Mouse (Mus musculus) stomach, postnatal 0 days (tissue): ENCODE data around the gene Tcf7l1. TPM values are rescaled to one million over a fixed set of nuclear protein-coding genes. Genes with fewer than 3 reads are reported as not detected.

Experiments used
- ATAC-seq: fragments of 200-750 bp; cut with Nextera tagmentation; 2 replicates; pipeline ENCODE4 v1.8.0; 2017; ENCODE audit not compliant: low FRiP score, low TSS enrichment
- DNase-seq: peaks from one replicate; pipeline ENCODE4 v3.0.0-alpha.2; 2016; ENCODE audit warnings: low spot score
- H3K27ac ChIP-seq: fragments of 300-500 bp; sonication (generic); replicated peaks from 2 replicates; pipeline ENCODE4 v1.5.1; 2014; ENCODE audit warnings: mild to moderate bottlenecking, control low read depth
- H3K27me3 ChIP-seq: fragments of 300-500 bp; sonication (generic); 2 replicates; pipeline ENCODE4 v1.6.1; 2014; ENCODE audit warnings: low read length; ENCODE audit not compliant: control insufficient read depth, insufficient read depth
- H3K36me3 ChIP-seq: fragments of 300-500 bp; sonication (generic); 2 replicates; pipeline ENCODE4 v1.6.1; 2014; ENCODE audit warnings: low read length, mixed read lengths; ENCODE audit not compliant: control insufficient read depth, insufficient read depth
- H3K4me1 ChIP-seq: fragments of 300-500 bp; sonication (generic); replicated peaks from 2 replicates; pipeline ENCODE4 v1.6.1; 2014; ENCODE audit warnings: antibody characterized with exemption; ENCODE audit not compliant: control insufficient read depth, insufficient read depth
- H3K4me2 ChIP-seq: fragments of 300-500 bp; sonication (generic); replicated peaks from 2 replicates; pipeline ENCODE4 v1.6.1; 2014; ENCODE audit warnings: low read depth, mild to moderate bottlenecking, control low read depth, moderate library complexity
- H3K4me3 ChIP-seq: fragments of 300-500 bp; sonication (generic); 2 replicates; pipeline ENCODE4 v1.5.1; 2014; ENCODE audit warnings: low read depth, low read length, control low read depth
- H3K9ac ChIP-seq: fragments of 300-500 bp; sonication (generic); 2 replicates; pipeline ENCODE4 v1.6.1; 2014; ENCODE audit warnings: mild to moderate bottlenecking, low read length, control low read depth, mixed read lengths
- H3K9me3 ChIP-seq: fragments of 300-500 bp; sonication (generic); 2 replicates; pipeline ENCODE4 v1.6.1; 2016; ENCODE audit warnings: low read length; ENCODE audit not compliant: control insufficient read depth
- CTCF ChIP-seq: IDR thresholded peaks from 2 replicates; pipeline ENCODE4 v1.5.1; 2016; ENCODE audit warnings: antibody characterized with exemption, low read depth, mild to moderate bottlenecking, moderate library complexity
- EP300 ChIP-seq: optimal IDR thresholded peaks from 2 replicates; pipeline ENCODE3; 2016; ENCODE audit warnings: antibody characterized with exemption
- WGBS: fragments of 180-500 bp; shearing (Covaris S2); extraction: QIAGEN DNeasy Blood & Tissue Kit; methylation state at CpG from one replicate; pipeline ENCODE4 v1.1.7; 2014; 5-methylcytosine and 5-hydroxymethylcytosine counted together
- polyA plus RNA-seq: library from polyadenylated mRNA; unstranded; fragments of >200 nt; fragmentation: Nextera tagmentation; extraction: Ambion mirVana; gene quantifications from 2 replicates; pipeline ENCODE4 v1.2.1, GENCODE M21; 2015

Tcf7l1 gene
- polyA plus RNA-seq, 1 experiment from 2014 or later = 11.1 TPM

GRCm38 (mm10) chr6:72655309-72656052 is 133.6 kb downstream of the Tcf7l1 start:
- TF ChIP-seq EP300 (peak; percentile 91), CTCF (no peak)
- DNase-seq = peak; percentile 59

GRCm38 (mm10) chr6:72654355-72654754 is 134.7 kb downstream of the Tcf7l1 start:
- ATAC-seq = no peak
- H3K9ac ChIP-seq = no peak overlapping the region
- WGBS = 88% methylated on average over 6 of the region's 6 CpGs
- TF ChIP-seq CTCF = no peak
- TF ChIP-seq EP300 = no peak
- no peaks in the 10 kb centered on the region for H3K36me3 ChIP-seq
- no peak overlapping the region for H3K4me2 ChIP-seq
- no peak overlapping the region for H3K4me3 ChIP-seq
- no peak overlapping the region for H3K27ac ChIP-seq
- DNase-seq = no peak
- H3K9me3 ChIP-seq = no peaks in the 10 kb centered on the region
- H3K27me3 ChIP-seq = no peaks in the 10 kb centered on the region
- peaks cover 16% of the 10 kb centered on the region for H3K4me1 ChIP-seq

More at GRCm38 (mm10) chr6:72655309-72656052, 133.6 kb downstream of the Tcf7l1 start:
- WGBS = 24% methylated on average over 20 of the region's 20 CpGs
- Histone ChIP-seq H3K4me2 (peak overlapping the region; percentile 42), H3K27me3 (no peaks in the 10 kb centered on the region), H3K4me3 (no peak overlapping the region), H3K9me3 (no peaks in the 10 kb centered on the region), H3K27ac (peak overlapping the region; percentile 84), H3K4me1 (peaks cover 22% of the 10 kb centered on the region), H3K36me3 (no peaks in the 10 kb centered on the region), H3K9ac (peak overlapping the region; percentile 1)
- ATAC-seq = peak; percentile 19; the same call in 1 of the 2 replicates

- Histone ChIP-seq H3K4me3 (no peak overlapping the region), H3K27ac (peak overlapping the region; percentile 61), H3K9me3 (no peaks in the 10 kb centered on the region), H3K4me2 (no peak overlapping the region), H3K27me3 (no peaks in the 10 kb centered on the region), H3K36me3 (no peaks in the 10 kb centered on the region), H3K9ac (no peak overlapping the region), H3K4me1 (peaks cover 16% of the 10 kb centered on the region)
- TF ChIP-seq CTCF (no peak), EP300 (no peak)
- peak; percentile 46 for ATAC-seq
- 30% methylated on average over 7 of the region's 7 CpGs for WGBS
- DNase-seq = peak; percentile 68
Observed at GRCm38 (mm10) chr6:72653419-72653818, 135.6 kb downstream of the Tcf7l1 start.

GRCm38 (mm10) chr6:72650338-72650851 is 138.7 kb downstream of the Tcf7l1 start:
- ATAC-seq (peak; percentile 92), DNase-seq (peak; percentile 81)
- Histone ChIP-seq H3K4me3 (no peak overlapping the region), H3K27me3 (no peaks in the 10 kb centered on the region), H3K4me1 (peaks cover 11% of the 10 kb centered on the region), H3K36me3 (no peaks in the 10 kb centered on the region), H3K9me3 (no peaks in the 10 kb centered on the region), H3K4me2 (no peak overlapping the region), H3K27ac (peak overlapping the region; percentile 82), H3K9ac (no peak overlapping the region)
- 28% methylated on average over 10 of the region's 10 CpGs for WGBS
- peak; percentile 44 for TF ChIP-seq CTCF
- TF ChIP-seq EP300 = no peak

- Histone ChIP-seq H3K4me3 (no peak overlapping the region), H3K27ac (no peak overlapping the region), H3K4me1 (peaks cover 4% of the 10 kb centered on the region), H3K9me3 (no peaks in the 10 kb centered on the region), H3K27me3 (no peaks in the 10 kb centered on the region), H3K9ac (no peak overlapping the region), H3K4me2 (no peak overlapping the region), H3K36me3 (no peaks in the 10 kb centered on the region)
- 62% methylated on average over 12 of the region's 12 CpGs for WGBS
- TF ChIP-seq CTCF (no peak), EP300 (no peak)
- DNase-seq = no peak
- ATAC-seq = no peak
Observed at GRCm38 (mm10) chr6:72648002-72648595, 141.0 kb downstream of the Tcf7l1 start.
